In the genomic region with DNA sequence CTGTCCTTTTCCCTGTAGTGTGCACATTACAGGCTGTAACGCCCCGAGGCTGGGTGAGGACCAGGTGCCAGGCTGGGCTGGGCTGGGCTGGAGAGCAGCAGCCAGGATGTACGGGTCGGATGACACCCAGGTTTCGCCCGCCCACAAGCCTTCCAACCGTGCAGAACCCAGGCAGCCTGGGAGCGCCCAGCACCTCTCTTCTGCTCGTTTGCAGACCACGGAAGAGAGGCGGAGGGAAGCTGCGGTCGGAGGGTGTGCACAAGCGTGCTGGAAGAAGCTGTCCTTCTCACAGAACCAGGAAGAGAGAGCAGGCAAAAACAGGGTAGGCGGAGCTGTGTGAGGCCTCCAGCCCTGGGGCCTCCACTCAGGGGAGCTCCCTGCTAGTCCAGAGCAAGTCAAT, we compare ENCODE assay signal across 8 mouse cellular contexts. TPM values are rescaled to one million over a fixed set of nuclear protein-coding genes. Genes with fewer than 3 reads are reported as not detected.
DNase-seq lines count a peak whose midpoint lies in the region; ATAC-seq and TF ChIP-seq lines count a peak whose summit lies in the region.

No protein-coding gene starts in this region.

- peak overlapping the region; percentile 5 for H3K9ac ChIP-seq in embryonic facial prominence, embryonic 14.5 days (ENCODE audit: low read depth, low read length)
- H3K9ac ChIP-seq in heart, embryonic 14.5 days (ENCODE audit: low read length), result peak overlapping the region; percentile 62
- peak overlapping the region; percentile 39 for H3K9ac ChIP-seq in kidney, postnatal 0 days (ENCODE audit: low read depth, low read length)

- peak; percentile 82 for ATAC-seq in embryonic facial prominence, embryonic 14.5 days (ENCODE audit: low read depth)
- ATAC-seq in heart, embryonic 14.5 days (ENCODE audit: insufficient number of reproducible peaks, insufficient read depth, low FRiP score, low read depth), result no peak
- peak; percentile 53; the same call in 1 of the 2 replicates for ATAC-seq in kidney, postnatal 0 days (replicated peaks; ENCODE audit: low FRiP score, low read depth)

- 7% methylated on average over 15 of the region's 15 CpGs for WGBS in embryonic facial prominence, embryonic 14.5 days
- 13% methylated on average over 15 of the region's 15 CpGs for WGBS in heart, embryonic 14.5 days
- 4% methylated on average over 15 of the region's 15 CpGs for WGBS in kidney, postnatal 0 days
- WGBS in macrophage (ENCODE audit: missing documents), result under 1% methylated on average over 15 of the region's 15 CpGs

- H3K4me1 ChIP-seq in embryonic facial prominence, embryonic 14.5 days (ENCODE audit: control insufficient read depth, insufficient read depth, low read length), result peaks cover 53% of the 10 kb centered on the region
- H3K4me1 ChIP-seq in heart, embryonic 14.5 days (ENCODE audit: control insufficient read depth in 2 of 2, insufficient read depth in 2 of 2, low read length in 2 of 2), result peaks cover 48 to 75% of the 10 kb centered on the region in 2 experiments
- peaks cover 58% of the 10 kb centered on the region for H3K4me1 ChIP-seq in kidney, postnatal 0 days (replicated peaks; ENCODE audit: insufficient read depth, low read length)

- H3K27ac ChIP-seq in embryonic facial prominence, embryonic 14.5 days (replicated peaks; ENCODE audit: low read depth, low read length), result peak overlapping the region; percentile 88
- H3K27ac ChIP-seq in heart, embryonic 14.5 days (replicated peaks in 1 of 2; ENCODE audit: control insufficient read depth in 1 of 2, insufficient read depth in 1 of 2, low read depth in 2 of 2, low read length in 2 of 2), result peak overlapping the region; percentile 52 to 75
- peak overlapping the region; percentile 83 for H3K27ac ChIP-seq in kidney, postnatal 0 days
- peak overlapping the region; percentile 93 for H3K27ac ChIP-seq in macrophage

- H3K4me3 ChIP-seq in embryonic facial prominence, embryonic 14.5 days (ENCODE audit: low read depth, low read length), result peak overlapping the region; percentile 23
- H3K4me3 ChIP-seq in heart, embryonic 14.5 days (ENCODE audit: control insufficient read depth in 1 of 2, insufficient read depth in 1 of 2, low read depth in 1 of 2, low read length in 2 of 2), result peak overlapping the region; percentile 5 to 20; a peak in 1 of 4 replicates
- no peak overlapping the region for H3K4me3 ChIP-seq in kidney, postnatal 0 days (replicated peaks; ENCODE audit: low read depth, low read length)
- no peak overlapping the region; the same call in 1 of the 2 replicates for H3K4me3 ChIP-seq in macrophage (ENCODE audit: inconsistent target)

- TF ChIP-seq CTCF in kidney, postnatal 0 days (IDR thresholded peaks at IDR 0.05; ENCODE audit: low read depth), result 0 out of 2 replicates have a peak, but pooled peaks have one; percentile 3

- 0 out of 2 replicates have a peak, but pooled peaks cover 11% of the 10 kb centered on the region for H3K36me3 ChIP-seq in embryonic facial prominence, embryonic 14.5 days (ENCODE audit: control insufficient read depth, insufficient read depth, low read length)
- peaks cover 13% of the 10 kb centered on the region for H3K36me3 ChIP-seq in heart, embryonic 14.5 days (ENCODE audit: control insufficient read depth, insufficient read depth, low read length)
- no peaks in the 10 kb centered on the region for H3K36me3 ChIP-seq in kidney, postnatal 0 days (ENCODE audit: insufficient read depth, low read length)
- 0 out of 2 replicates have a peak, but pooled peaks cover 6% of the 10 kb centered on the region for H3K36me3 ChIP-seq in macrophage (ENCODE audit: inconsistent target)

- no peaks in the 10 kb centered on the region for H3K27me3 ChIP-seq in embryonic facial prominence, embryonic 14.5 days (replicated peaks; ENCODE audit: control insufficient read depth, insufficient read depth, low read length)
- no peaks in the 10 kb centered on the region for H3K27me3 ChIP-seq in heart, embryonic 14.5 days (ENCODE audit: control insufficient read depth, insufficient read depth, low read length)
- no peaks in the 10 kb centered on the region for H3K27me3 ChIP-seq in kidney, postnatal 0 days (ENCODE audit: insufficient read depth, low read length)

- peak; percentile 42 for DNase-seq in right cerebral cortex, postnatal 14 days
- DNase-seq in right cerebral cortex, adult 2 months (ENCODE audit: low spot score in 2 of 2), result no peak
- DNase-seq in embryonic facial prominence, embryonic 14.5 days (ENCODE audit: low spot score), result peak; percentile 91
- DNase-seq in kidney, postnatal 0 days (ENCODE audit: low spot score), result peak; percentile 86
- peak; percentile 84 to 91 for DNase-seq in spleen, postnatal 4 days (ENCODE audit: low spot score in 2 of 2)
- no peak for DNase-seq in cerebellum, postnatal 36 days

- H3K4me2 ChIP-seq in embryonic facial prominence, embryonic 14.5 days (ENCODE audit: low read depth, low read length), result peak overlapping the region; percentile 49
- peak overlapping the region; percentile 58 for H3K4me2 ChIP-seq in heart, embryonic 14.5 days (ENCODE audit: low read length)
- H3K4me2 ChIP-seq in kidney, postnatal 0 days (ENCODE audit: low read length), result peak overlapping the region; percentile 40

- no peaks in the 10 kb centered on the region for H3K9me3 ChIP-seq in embryonic facial prominence, embryonic 14.5 days (ENCODE audit: control insufficient read depth, low read length)
- H3K9me3 ChIP-seq in heart, embryonic 14.5 days (ENCODE audit: control insufficient read depth, low read length), result no peaks in the 10 kb centered on the region
- no peaks in the 10 kb centered on the region for H3K9me3 ChIP-seq in kidney, postnatal 0 days (replicated peaks; ENCODE audit: low read length)

- H3K79me2 ChIP-seq in macrophage (ENCODE audit: inconsistent target), result peaks cover 96% of the 10 kb centered on the region

RNA-seq across cellular contexts. Expression of gene Csk, which starts 13.0 kb away (rescaled TPM):
- polyA plus RNA-seq in embryonic facial prominence, embryonic 14.5 days (2014; fragmentation: Nextera tagmentation; extraction: Ambion mirVana), result 25.7 and 26.6 TPM in 2 replicates
- 13.1 and 14.9 TPM in 2 replicates for polyA plus RNA-seq in heart, embryonic 14.5 days (2014; fragmentation: Nextera tagmentation; extraction: Ambion mirVana)
- polyA plus RNA-seq in kidney, postnatal 0 days (2015; fragmentation: Nextera tagmentation; extraction: Ambion mirVana), result 23.9 and 25.2 TPM in 2 replicates
- total RNA-seq in macrophage (2018; cell fraction: chromatin; rRNA removed), result 100 to 1,000 TPM in 23 of 26 experiments, 10 to 100 TPM in 3; 76.7 to 430 (median 253) TPM
- total RNA-seq in macrophage (2018; cell fraction: cytosol; rRNA removed), result 100 to 1,000 TPM; 132 to 295 (median 192) TPM
- total RNA-seq in macrophage (2018; cell fraction: nucleus; rRNA removed), result 100 to 1,000 TPM in 23 of 26 experiments, 10 to 100 TPM in 3; 70.9 to 301 (median 184) TPM
- polyA plus RNA-seq in macrophage (2018), result 144 to 160 TPM (median 149 TPM) in 3 replicates

RNA-seq across cellular contexts. Expression of gene Lman1l, which starts 19.8 kb away (rescaled TPM):
- not detected in 2 replicates for polyA plus RNA-seq in embryonic facial prominence, embryonic 14.5 days (2014; fragmentation: Nextera tagmentation; extraction: Ambion mirVana)
- polyA plus RNA-seq in heart, embryonic 14.5 days (2014; fragmentation: Nextera tagmentation; extraction: Ambion mirVana), result 0.12 TPM in 1 of 2 replicates, not detected in the other
- polyA plus RNA-seq in kidney, postnatal 0 days (2015; fragmentation: Nextera tagmentation; extraction: Ambion mirVana), result not detected in 2 replicates
- 1 to 10 TPM in 2 of 26 experiments, under 1 TPM in 6, not detected in 18; 0.42 to 1.8 (median 0.63) TPM for total RNA-seq in macrophage (2018; cell fraction: chromatin; rRNA removed)
- total RNA-seq in macrophage (2018; cell fraction: cytosol; rRNA removed), result under 1 TPM in 1 of 26 experiments, not detected in 25; 0.05 TPM
- 1 to 10 TPM in 1 of 26 experiments, under 1 TPM in 5, not detected in 20; 0.28 to 1.3 (median 0.75) TPM for total RNA-seq in macrophage (2018; cell fraction: nucleus; rRNA removed)
- polyA plus RNA-seq in macrophage (2018), result not detected in 3 replicates

RNA-seq across cellular contexts. Expression of gene Cplx3, which starts 34.3 kb away (rescaled TPM):
- not detected in 2 replicates for polyA plus RNA-seq in embryonic facial prominence, embryonic 14.5 days (2014; fragmentation: Nextera tagmentation; extraction: Ambion mirVana)
- not detected in 2 replicates for polyA plus RNA-seq in heart, embryonic 14.5 days (2014; fragmentation: Nextera tagmentation; extraction: Ambion mirVana)
- polyA plus RNA-seq in kidney, postnatal 0 days (2015; fragmentation: Nextera tagmentation; extraction: Ambion mirVana), result 0.04 TPM in 1 of 2 replicates, not detected in the other
- under 1 TPM in 3 of 26 experiments, not detected in 23; 0.46 to 0.98 (median 0.76) TPM for total RNA-seq in macrophage (2018; cell fraction: chromatin; rRNA removed)
- not detected for total RNA-seq in macrophage (2018; cell fraction: cytosol; rRNA removed)
- total RNA-seq in macrophage (2018; cell fraction: nucleus; rRNA removed), result 1 to 10 TPM in 4 of 26 experiments, under 1 TPM in 2, not detected in 20; 0.56 to 1.2 (median 1.0) TPM
- polyA plus RNA-seq in macrophage (2018), result not detected in 3 replicates

RNA-seq across cellular contexts. Expression of gene Cyp1a2, which starts 43.1 kb away (rescaled TPM):
- polyA plus RNA-seq in embryonic facial prominence, embryonic 14.5 days (2014; fragmentation: Nextera tagmentation; extraction: Ambion mirVana), result not detected in 2 replicates
- polyA plus RNA-seq in heart, embryonic 14.5 days (2014; fragmentation: Nextera tagmentation; extraction: Ambion mirVana), result not detected in 2 replicates
- not detected in 2 replicates for polyA plus RNA-seq in kidney, postnatal 0 days (2015; fragmentation: Nextera tagmentation; extraction: Ambion mirVana)
- total RNA-seq in macrophage (2018; cell fraction: chromatin; rRNA removed), result not detected
- total RNA-seq in macrophage (2018; cell fraction: cytosol; rRNA removed), result not detected
- not detected for total RNA-seq in macrophage (2018; cell fraction: nucleus; rRNA removed)
- not detected in 3 replicates for polyA plus RNA-seq in macrophage (2018)

RNA-seq across cellular contexts. Expression of gene Cyp1a1, which starts 47.3 kb away (rescaled TPM):
- 0.08 TPM in 1 of 2 replicates, not detected in the other for polyA plus RNA-seq in embryonic facial prominence, embryonic 14.5 days (2014; fragmentation: Nextera tagmentation; extraction: Ambion mirVana)
- 0.12 TPM in 1 of 2 replicates, not detected in the other for polyA plus RNA-seq in heart, embryonic 14.5 days (2014; fragmentation: Nextera tagmentation; extraction: Ambion mirVana)
- polyA plus RNA-seq in kidney, postnatal 0 days (2015; fragmentation: Nextera tagmentation; extraction: Ambion mirVana), result 0.29 and 0.34 TPM in 2 replicates
- total RNA-seq in macrophage (2018; cell fraction: chromatin; rRNA removed), result not detected
- total RNA-seq in macrophage (2018; cell fraction: cytosol; rRNA removed), result under 1 TPM in 3 of 26 experiments, not detected in 23; 0.03 to 0.07 (median 0.06) TPM
- total RNA-seq in macrophage (2018; cell fraction: nucleus; rRNA removed), result under 1 TPM in 2 of 26 experiments, not detected in 24; 0.18 to 0.62 TPM
- not detected in 3 replicates for polyA plus RNA-seq in macrophage (2018)

Comparison
In these comparisons a context has a peak if more than half of its experiments do, and no peak if none do; other contexts are left out.
1. DNase-seq: peak in right cerebral cortex, postnatal 14 days (single experiment), embryonic facial prominence, embryonic 14.5 days (single experiment), kidney, postnatal 0 days (single experiment) and spleen, postnatal 4 days (2 of 2); none in right cerebral cortex, adult 2 months (0 of 2) and cerebellum, postnatal 36 days (0 of 2).
2. H3K4me3 ChIP-seq: peak in embryonic facial prominence, embryonic 14.5 days (single experiment) and heart, embryonic 14.5 days (2 of 2); none in kidney, postnatal 0 days (single experiment) and macrophage (single experiment).
3. H3K9ac ChIP-seq: peak in every context shown above with its lines; median percentile 62 in heart, embryonic 14.5 days; 39 in kidney, postnatal 0 days; 5 in embryonic facial prominence, embryonic 14.5 days.
4. Peak in every context shown above with its lines, with median percentiles within 50 percentile points of each other: H3K27ac ChIP-seq and H3K4me2 ChIP-seq.